Mouse (Mus musculus) embryonic facial prominence, embryonic 12.5 days (tissue): ENCODE results near the gene Vps52. TPM values are rescaled to one million over a fixed set of nuclear protein-coding genes. Genes with fewer than 3 reads are reported as not detected.

Source experiments
- ATAC-seq: fragments of 200-750 bp; cut with Nextera tagmentation; 2 replicates; pipeline ENCODE4 v1.8.0; 2017; ENCODE audit not compliant: insufficient number of reproducible peaks, insufficient read depth, low FRiP score, low TSS enrichment
- H3K27ac ChIP-seq: fragments of 300-500 bp; sonication (generic); 2 replicates; pipeline ENCODE4 v1.5.1; 2016; ENCODE audit warnings: mild to moderate bottlenecking
- H3K27me3 ChIP-seq: fragments of 300-500 bp; sonication (generic); 2 replicates; pipeline ENCODE4 v1.6.1; 2016; ENCODE audit warnings: mild to moderate bottlenecking, moderate library complexity
- H3K36me3 ChIP-seq: fragments of 300-500 bp; sonication (generic); 2 replicates; pipeline ENCODE4 v1.6.1; 2016; ENCODE audit warnings: mild to moderate bottlenecking
- H3K4me1 ChIP-seq: fragments of 300-500 bp; sonication (generic); 2 replicates; pipeline ENCODE4 v1.6.1; 2016
- H3K4me2 ChIP-seq: fragments of 300-500 bp; sonication (generic); replicated peaks from 2 replicates; pipeline ENCODE4 v1.6.1; 2016; ENCODE audit warnings: mild to moderate bottlenecking, moderate library complexity
- H3K4me3 ChIP-seq: fragments of 300-500 bp; sonication (generic); 2 replicates; pipeline ENCODE4 v1.5.1; 2016; ENCODE audit warnings: mild to moderate bottlenecking
- H3K9ac ChIP-seq: fragments of 300-500 bp; sonication (generic); 2 replicates; pipeline ENCODE4 v1.6.1; 2016; ENCODE audit warnings: mild to moderate bottlenecking, moderate library complexity
- H3K9me3 ChIP-seq: fragments of 300-500 bp; sonication (generic); 2 replicates; pipeline ENCODE4 v1.6.1; 2016; ENCODE audit warnings: mild to moderate bottlenecking, moderate library complexity
- WGBS: fragments of 180-500 bp; shearing (Covaris S2); methylation state at CpG from one replicate; pipeline ENCODE4 v1.1.7; 2016; 5-methylcytosine and 5-hydroxymethylcytosine counted together
- polyA plus RNA-seq: library from polyadenylated mRNA; unstranded; fragments of >200 nt; fragmentation: Nextera tagmentation; extraction: Ambion mirVana; gene quantifications from 2 replicates; pipeline ENCODE4 v1.2.1, GENCODE M21; 2016

Gene Vps52
- polyA plus RNA-seq, 1 experiment from 2014 or later: 55.2 TPM

DNA sequence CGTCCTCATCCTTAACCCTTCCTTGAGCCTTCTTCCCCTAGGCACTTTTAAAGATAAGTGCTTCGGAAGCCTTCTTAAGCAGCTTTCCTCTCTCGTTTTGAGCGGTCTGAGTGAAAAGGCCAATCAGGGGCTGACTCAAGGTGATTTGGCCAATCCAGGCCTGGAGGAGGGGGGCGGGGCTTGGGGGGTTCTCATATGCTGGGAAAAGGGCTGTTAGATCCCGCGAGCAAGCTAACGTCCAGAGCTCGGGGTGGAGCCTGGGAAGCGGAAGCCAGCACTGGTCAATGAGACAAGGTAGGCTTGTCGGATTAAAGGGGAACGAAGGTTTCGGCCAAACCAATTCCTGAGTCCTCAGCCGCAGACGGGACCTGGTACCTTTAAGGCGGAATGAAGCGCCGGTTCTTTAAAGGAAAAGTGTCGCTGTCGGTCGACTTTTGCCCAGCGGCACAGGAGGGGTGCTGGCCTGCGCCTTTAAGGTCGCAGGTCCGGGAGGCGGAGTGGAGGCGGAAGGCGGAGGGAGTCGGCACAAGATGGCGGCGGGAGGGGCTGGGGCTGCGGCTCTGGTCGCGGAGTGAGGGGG is 39.9 kb upstream of the Vps52 start, which contains the start of the genes Tapbp and Zbtb22:
Tapbp (plus strand) TSS at position 229 of the 580 bp plus-strand sequence.
Zbtb22 (plus strand) TSS at position 234 of the 580 bp plus-strand sequence.
- Histone ChIP-seq H3K36me3 (peaks cover 49% of the 10 kb centered on the region), H3K9ac (peak within 1 kb of the TSS; percentile 40), H3K27me3 (0 out of 2 replicates have a peak, but pooled peaks cover 2% of the 10 kb centered on the region), H3K27ac (peak within 1 kb of the TSS; percentile 79), H3K4me1 (peaks cover 35% of the 10 kb centered on the region), H3K4me3 (peak within 1 kb of the TSS; percentile 51), H3K4me2 (peak within 1 kb of the TSS; percentile 54), H3K9me3 (no peaks in the 10 kb centered on the region)
- WGBS: under 1% methylated on average over 31 of the region's 34 CpGs
- peak; percentile 90 for ATAC-seq

GRCm38 (mm10) chr17:33916294-33916693 is 39.3 kb upstream of the Vps52 start:
- Histone ChIP-seq H3K4me3 (peak overlapping the region; percentile 51), H3K4me1 (peaks cover 35% of the 10 kb centered on the region), H3K9ac (peak overlapping the region; percentile 40), H3K36me3 (peaks cover 45% of the 10 kb centered on the region), H3K4me2 (peak overlapping the region; percentile 54), H3K9me3 (no peaks in the 10 kb centered on the region), H3K27ac (peak overlapping the region; percentile 79), H3K27me3 (0 out of 2 replicates have a peak, but pooled peaks cover 2% of the 10 kb centered on the region)
- WGBS: under 1% methylated on average over 12 of the region's 20 CpGs
- ATAC-seq: no peak

- Histone ChIP-seq H3K9me3 (no peaks in the 10 kb centered on the region), H3K4me2 (peak overlapping the region; percentile 54), H3K27me3 (0 out of 2 replicates have a peak, but pooled peaks cover 2% of the 10 kb centered on the region), H3K27ac (no peak overlapping the region), H3K4me3 (peak overlapping the region; percentile 51), H3K36me3 (peaks cover 37% of the 10 kb centered on the region), H3K9ac (peak overlapping the region; percentile 40), H3K4me1 (peaks cover 35% of the 10 kb centered on the region)
- 68% methylated on average over 31 of the region's 31 CpGs for whole genome bisulfite sequencing
- ATAC-seq: no peak
Measured at GRCm38 (mm10) chr17:33916847-33917655, 38.6 kb upstream of the Vps52 start.

GRCm38 (mm10) chr17:33917656-33918292 is 37.8 kb upstream of the Vps52 start:
- Histone ChIP-seq H3K4me3 (peak overlapping the region; percentile 51; the same call in 1 of the 2 replicates), H3K9ac (no peak overlapping the region), H3K4me1 (peaks cover 35% of the 10 kb centered on the region), H3K4me2 (no peak overlapping the region), H3K27ac (no peak overlapping the region), H3K27me3 (0 out of 2 replicates have a peak, but pooled peaks cover 2% of the 10 kb centered on the region), H3K9me3 (no peaks in the 10 kb centered on the region), H3K36me3 (peaks cover 31% of the 10 kb centered on the region)
- 83% methylated on average over 18 of the region's 18 CpGs for WGBS
- ATAC-seq: no peak

GRCm38 (mm10) chr17:33918293-33919203 is 37.1 kb upstream of the Vps52 start:
- no peak overlapping the region for H3K9ac ChIP-seq
- no peak overlapping the region for H3K27ac ChIP-seq
- peak overlapping the region; percentile 98 for H3K4me2 ChIP-seq

DNA sequence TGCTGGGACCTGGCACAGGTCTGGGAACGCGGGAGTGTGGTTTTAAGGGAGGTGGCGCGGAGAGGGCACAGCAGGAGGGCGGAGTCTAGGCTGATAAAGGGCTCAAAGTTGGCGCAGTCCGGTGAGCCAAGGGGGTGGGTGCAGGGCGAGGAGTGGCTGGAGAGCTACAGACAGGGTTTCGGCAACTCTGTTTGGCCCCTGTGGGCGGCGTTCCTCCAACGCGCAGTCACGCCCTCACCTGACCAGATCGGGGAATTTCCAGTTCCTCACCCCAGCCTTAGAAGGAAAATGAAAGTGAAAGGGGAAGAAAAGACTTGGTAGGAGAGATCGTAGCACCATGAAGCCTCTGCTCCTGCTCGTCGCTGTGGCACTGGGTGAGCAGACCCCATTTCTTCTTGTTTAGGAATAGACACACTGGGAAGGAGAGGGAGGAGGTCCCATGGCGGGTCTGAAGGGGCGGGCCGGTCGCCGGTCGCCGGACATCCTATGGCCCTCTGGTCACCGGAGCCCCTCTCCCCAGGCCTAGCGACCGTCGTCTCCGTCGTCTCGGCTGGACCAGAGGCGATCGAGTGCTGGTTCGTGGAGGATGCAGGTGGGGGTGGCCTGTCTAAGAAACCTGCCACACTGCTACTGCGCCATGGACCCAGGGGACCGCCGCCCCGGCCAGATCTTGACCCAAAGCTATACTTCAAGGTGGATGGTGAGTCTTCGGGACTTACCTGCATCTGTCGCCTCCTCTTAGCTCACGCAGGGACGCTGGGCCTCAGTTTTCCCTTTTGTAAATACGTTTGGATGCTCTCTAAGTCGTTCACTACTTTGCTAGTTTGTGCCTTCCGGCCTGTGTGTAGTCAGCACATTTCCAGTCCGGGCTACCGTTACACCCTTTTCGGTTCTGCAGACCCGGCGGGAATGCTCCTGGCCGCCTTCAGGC is 36.0 kb upstream of the Vps52 start:
- Histone ChIP-seq H3K4me1 (peaks cover 30% of the 10 kb centered on the region), H3K9ac (peak overlapping the region; percentile 79), H3K27me3 (0 out of 2 replicates have a peak, but pooled peaks cover 2% of the 10 kb centered on the region), H3K36me3 (peaks cover 14% of the 10 kb centered on the region; the same call in 1 of the 2 replicates), H3K27ac (peak overlapping the region; percentile 78), H3K4me3 (peak overlapping the region; percentile 57), H3K9me3 (no peaks in the 10 kb centered on the region), H3K4me2 (peak overlapping the region; percentile 98)
- no peak for ATAC-seq
- under 1% methylated on average over 52 of the region's 52 CpGs for WGBS

More at GRCm38 (mm10) chr17:33918293-33919203, 37.1 kb upstream of the Vps52 start:
- Histone ChIP-seq H3K36me3 (peaks cover 24% of the 10 kb centered on the region), H3K4me1 (peaks cover 35% of the 10 kb centered on the region), H3K9me3 (no peaks in the 10 kb centered on the region), H3K4me3 (peak overlapping the region; percentile 57; the same call in 1 of the 2 replicates), H3K27me3 (0 out of 2 replicates have a peak, but pooled peaks cover 2% of the 10 kb centered on the region)
- 61% methylated on average over 37 of the region's 37 CpGs for WGBS
- ATAC-seq: no peak

DNA sequence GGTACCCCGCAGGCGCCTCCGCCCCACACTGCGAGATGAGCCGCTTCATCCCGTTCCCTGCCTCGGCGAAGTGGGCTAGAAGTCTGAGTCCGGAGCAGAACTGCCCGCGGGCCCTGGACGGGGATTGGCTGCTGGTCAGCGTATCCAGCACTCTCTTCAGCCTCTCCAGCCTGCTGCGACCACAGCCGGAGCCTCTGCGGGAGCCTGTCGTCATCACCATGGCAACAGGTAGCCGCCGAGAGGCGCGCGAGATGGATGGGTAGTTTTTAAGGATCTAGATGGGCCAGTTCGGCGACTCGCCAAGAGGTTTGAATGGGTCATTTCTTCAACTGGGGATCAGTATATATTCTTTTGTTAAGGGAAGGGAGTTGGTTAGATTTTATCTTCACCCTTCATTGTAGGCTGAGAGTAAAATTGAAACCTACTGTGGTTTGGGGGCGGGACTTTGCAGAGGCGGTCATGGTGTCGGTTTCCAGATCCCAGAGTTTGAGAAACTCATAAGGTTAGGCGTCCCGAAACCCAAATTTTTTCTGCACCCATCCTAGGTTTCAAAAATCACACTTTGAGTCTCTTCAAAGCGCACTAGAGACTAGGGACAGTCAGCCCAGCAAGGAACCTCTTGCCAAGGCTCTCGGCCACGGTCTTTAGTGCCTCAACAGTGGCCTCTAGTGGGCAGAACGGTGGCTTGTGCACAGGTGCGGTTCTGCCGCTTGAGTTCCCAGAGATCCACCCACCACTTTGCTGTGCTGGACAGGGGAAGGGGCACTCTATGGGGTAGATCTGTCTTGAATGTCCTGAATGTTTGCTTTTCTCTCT is 35.1 kb upstream of the Vps52 start:
- WGBS: under 1% methylated on average over 36 of the region's 36 CpGs

DNA sequence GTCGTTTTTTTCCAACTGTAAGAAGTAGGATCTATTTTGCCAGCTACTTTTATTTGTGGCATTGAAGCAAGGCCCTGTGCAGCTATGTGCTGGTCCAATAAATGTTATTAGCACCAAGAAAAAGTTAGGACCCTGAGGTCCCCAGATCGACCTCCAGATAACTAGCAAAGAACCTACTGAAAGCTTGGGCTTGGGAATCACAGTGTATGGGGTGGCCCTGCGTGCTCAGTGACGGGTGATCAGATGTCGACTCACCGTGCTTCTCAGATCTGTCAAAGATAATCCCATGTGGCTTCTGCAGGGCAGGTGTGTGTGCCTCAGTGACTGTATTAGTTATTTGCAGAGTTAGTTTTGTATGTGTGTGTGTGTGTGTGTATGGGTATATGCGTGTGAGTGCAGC is 34.3 kb upstream of the Vps52 start:
- H3K9ac ChIP-seq: no peak overlapping the region
- H3K4me1 ChIP-seq: peaks cover 22% of the 10 kb centered on the region
- H3K27me3 ChIP-seq: 0 out of 2 replicates have a peak, but pooled peaks cover 2% of the 10 kb centered on the region
- no peak overlapping the region for H3K4me3 ChIP-seq
- H3K27ac ChIP-seq: no peak overlapping the region
- 87% methylated on average over 7 of the region's 7 CpGs for WGBS
- H3K36me3 ChIP-seq: peaks cover 8% of the 10 kb centered on the region
- ATAC-seq: no peak
- no peaks in the 10 kb centered on the region for H3K9me3 ChIP-seq
- H3K4me2 ChIP-seq: no peak overlapping the region

More for the DNA sequence above, 35.1 kb upstream of the Vps52 start:
- Histone ChIP-seq H3K4me2 (peak overlapping the region; percentile 98), H3K36me3 (peaks cover 8% of the 10 kb centered on the region; the same call in 1 of the 2 replicates), H3K4me3 (peak overlapping the region; percentile 57), H3K9ac (peak overlapping the region; percentile 79), H3K27ac (peak overlapping the region; percentile 78), H3K27me3 (0 out of 2 replicates have a peak, but pooled peaks cover 2% of the 10 kb centered on the region), H3K4me1 (peaks cover 22% of the 10 kb centered on the region), H3K9me3 (no peaks in the 10 kb centered on the region)
- ATAC-seq: no peak

DNA sequence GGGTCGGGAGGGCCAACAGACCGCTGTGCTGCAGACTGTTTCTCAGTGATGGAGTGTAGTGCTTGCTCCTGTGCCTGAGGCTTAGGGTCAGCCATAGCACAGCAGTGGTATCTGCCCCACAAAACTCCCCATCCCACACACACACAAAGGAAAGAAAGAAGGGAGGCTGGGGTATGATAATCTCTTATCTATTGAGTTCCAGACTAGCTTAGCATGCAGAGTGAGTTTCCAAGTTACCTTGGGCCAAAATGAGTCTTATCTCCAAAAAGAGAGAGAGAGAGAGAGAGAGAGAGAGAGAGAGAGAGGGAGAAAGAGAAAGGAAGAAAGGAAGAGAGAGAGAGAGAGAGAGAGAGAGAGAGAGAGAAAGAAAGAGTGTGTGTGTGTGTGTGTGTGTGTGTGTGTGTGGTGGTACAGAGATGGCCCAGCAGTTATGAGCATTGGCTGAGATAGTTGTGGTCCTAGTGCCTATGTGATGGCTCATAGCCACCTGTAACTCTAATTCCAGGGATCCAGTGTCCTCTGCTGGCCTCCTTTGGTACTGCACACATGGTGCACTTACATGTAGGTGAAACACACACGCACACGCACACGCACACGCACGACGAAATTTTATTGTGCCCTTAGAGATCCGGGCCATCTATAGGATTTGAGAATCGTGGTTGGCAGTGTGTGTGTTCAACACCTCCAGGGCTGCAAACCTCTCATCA is 30.9 kb upstream of the Vps52 start:
- H3K4me2 ChIP-seq: no peak overlapping the region
- ATAC-seq: no peak
- H3K4me1 ChIP-seq: peaks cover 10% of the 10 kb centered on the region
- 83% methylated on average over 10 of the region's 10 CpGs for WGBS
- no peak overlapping the region for H3K9ac ChIP-seq
- no peak overlapping the region for H3K27ac ChIP-seq
- H3K4me3 ChIP-seq: no peak overlapping the region
- H3K36me3 ChIP-seq: peaks cover 3% of the 10 kb centered on the region; the same call in 1 of the 2 replicates
- no peaks in the 10 kb centered on the region for H3K27me3 ChIP-seq
- no peaks in the 10 kb centered on the region for H3K9me3 ChIP-seq
